Mouse (Mus musculus): ENCODE measurements around the gene Trmt2b.
"Not testable (repeated sequence)": the region's sequence is repeated elsewhere in the genome, so short reads cannot be mapped to it uniquely, and the experiment has no call there.

Gene Trmt2b

GRCm38 (mm10) chrX:134211151-134211642, 65.6 kb downstream of the Trmt2b start:
- DNase-seq, result no peak

DNA sequence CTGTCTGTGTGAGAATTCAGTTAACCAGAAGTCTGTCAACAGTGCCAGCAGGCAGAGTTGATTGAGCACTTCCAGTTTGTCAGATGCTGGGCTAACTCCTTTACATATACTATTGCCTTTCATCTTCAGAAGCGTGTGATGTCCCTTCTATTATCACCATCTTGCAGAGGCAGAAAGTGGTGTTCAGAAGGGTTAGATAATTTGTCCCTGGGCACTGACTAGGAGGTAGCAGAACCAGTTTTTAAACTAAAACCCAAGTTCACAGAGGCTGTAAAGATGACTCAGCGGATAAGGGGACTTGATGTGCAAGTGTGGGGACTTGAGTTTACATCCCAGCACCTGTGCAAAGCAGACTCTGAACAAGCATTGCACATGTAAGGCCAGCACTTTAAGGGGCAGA, 68.3 kb downstream of the Trmt2b start:
- DNase-seq, result no peak

- not testable (repeated sequence) for DNase-seq
Observed at GRCm38 (mm10) chrX:134187201-134187600, 89.6 kb downstream of the Trmt2b start, which contains the start of gene Arl13a. Gene Arl13a, plus strand, starts transcription at chrX:134187501.

DNA sequence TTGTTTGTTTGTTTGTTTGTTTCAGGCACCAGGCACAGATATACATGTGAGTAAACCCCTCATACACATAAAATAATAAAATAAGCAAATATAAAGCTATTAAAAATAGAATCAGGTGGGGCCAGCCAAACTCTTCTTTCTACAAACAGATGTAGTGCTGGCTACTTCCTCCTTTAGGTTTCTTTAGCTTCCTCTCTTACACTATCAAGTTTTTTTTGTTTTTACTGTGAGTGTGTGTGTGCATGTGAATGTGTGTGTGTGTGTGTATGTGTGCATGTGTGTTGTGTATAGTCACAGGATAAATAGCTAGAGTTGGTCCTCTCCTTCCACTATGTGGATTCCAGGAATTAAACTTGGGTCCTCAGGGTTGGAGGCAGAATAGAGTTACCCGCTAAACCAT, 102.1 kb downstream of the Trmt2b start:
- no peak for DNase-seq

Measured in thymus, postnatal 4 days (tissue).